Mouse (Mus musculus) kidney, adult 2 months (tissue): ENCODE data around the gene Dlg2. TPM values are rescaled to one million over a fixed set of nuclear protein-coding genes. Genes with fewer than 3 reads are reported as not detected.

ENCODE experiments used
- DNase-seq: peaks from one replicate; pipeline ENCODE4 v3.0.0; 2021
- H3K27ac ChIP-seq: fragments of 200-500 bp; 2 replicates; pipeline ENCODE4 v1.5.1; 2012; ENCODE audit warnings: low read depth, low read length, control low read depth, inconsistent platforms; ENCODE audit not compliant: insufficient read depth
- H3K27me3 ChIP-seq: fragments of 200-500 bp; replicated peaks from 2 replicates; pipeline ENCODE4 v1.6.1; 2012; ENCODE audit warnings: mild to moderate bottlenecking, moderate library complexity, low read length, inconsistent platforms; ENCODE audit not compliant: control insufficient read depth, insufficient read depth
- H3K36me3 ChIP-seq: fragments of 200-500 bp; 2 replicates; pipeline ENCODE4 v1.6.1; 2012; ENCODE audit warnings: mild to moderate bottlenecking, moderate library complexity, low read length, inconsistent platforms; ENCODE audit not compliant: control insufficient read depth, insufficient read depth
- H3K4me1 ChIP-seq: fragments of 200-500 bp; 2 replicates; pipeline ENCODE4 v1.6.1; 2011; ENCODE audit warnings: low read length; ENCODE audit not compliant: control insufficient read depth, insufficient read depth
- H3K4me3 ChIP-seq: fragments of 200-500 bp; 2 replicates; pipeline ENCODE4 v1.5.1; 2011; ENCODE audit warnings: mild to moderate bottlenecking, low read depth, low read length, control low read depth; ENCODE audit not compliant: insufficient read depth
- CTCF ChIP-seq: fragments of 200-500 bp; conservative IDR thresholded peaks from 2 replicates; pipeline ENCODE4 v1.5.1; 2011; ENCODE audit warnings: low read depth, mild to moderate bottlenecking, control low read depth, low read length, moderate library complexity, mixed read lengths; ENCODE audit not compliant: insufficient read depth, insufficient read length
- POLR2A ChIP-seq: fragments of 200-500 bp; IDR thresholded peaks from one replicate; pipeline ENCODE4 v1.6.1; 2011; ENCODE audit warnings: low read depth, low read length, control low read depth
- WGBS: fragments of 180-500 bp; shearing (Covaris S2); methylation state at CpG from one replicate; pipeline ENCODE4 v1.1.7; 2018; 5-methylcytosine and 5-hydroxymethylcytosine counted together
- polyA plus RNA-seq: library from polyadenylated mRNA; depleted of rRNA; stranded (reverse); fragments of >200 nt; gene quantifications from 2 replicates; pipeline ENCODE4 v1.2.3, GENCODE M21; 2012

Dlg2 gene
- polyA plus RNA-seq, 1 experiment: 2.1 TPM

DNA sequence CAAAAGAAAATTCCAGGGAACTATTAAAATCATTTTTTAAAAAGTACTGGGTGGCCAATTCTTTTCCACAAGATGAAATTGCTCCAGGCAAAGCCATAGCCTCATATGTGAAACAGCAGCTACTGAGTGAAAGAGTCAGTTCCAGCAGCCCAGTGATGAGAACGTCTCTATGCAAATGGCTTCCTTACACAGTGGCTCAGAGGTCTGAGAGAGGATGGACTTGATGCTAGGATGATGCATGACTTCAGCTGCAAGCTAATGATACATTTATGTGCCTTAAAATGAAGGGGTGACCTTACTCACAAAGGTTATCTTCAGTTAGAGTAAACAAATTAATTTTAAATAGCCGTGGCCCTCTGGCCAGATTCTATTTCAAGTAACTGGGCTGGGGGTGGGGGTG, 1420.5 kb downstream of the Dlg2 start:
- H3K4me3 ChIP-seq: no peak overlapping the region
- 22% methylated on average over 2 of the region's 2 CpGs for WGBS
- H3K27me3 ChIP-seq: no peaks in the 10 kb centered on the region
- TF ChIP-seq CTCF (no peak), POLR2A (no peak)
- no peak for DNase-seq
- H3K27ac ChIP-seq: no peak overlapping the region
- no peaks in the 10 kb centered on the region for H3K4me1 ChIP-seq
- H3K36me3 ChIP-seq: no peaks in the 10 kb centered on the region

DNA sequence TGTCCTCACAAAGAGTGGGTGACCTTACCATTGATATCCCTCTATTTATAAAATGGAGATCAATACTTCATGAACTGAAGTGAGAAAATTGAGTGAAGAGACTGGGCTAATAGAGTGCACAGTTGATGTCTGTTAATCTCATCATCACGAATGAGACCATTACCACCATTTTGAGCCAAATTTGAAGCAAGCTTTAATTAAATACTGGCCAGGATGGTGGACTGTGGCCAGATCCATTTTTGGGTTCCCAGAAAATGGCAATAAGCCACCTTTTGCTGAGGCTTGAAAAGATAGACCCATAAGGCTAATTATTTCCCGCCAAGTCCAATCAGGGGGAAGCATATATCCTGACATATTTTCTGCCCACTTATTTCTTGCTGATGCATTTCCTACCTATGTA, 1421.0 kb downstream of the Dlg2 start:
- no peaks in the 10 kb centered on the region for H3K4me1 ChIP-seq
- WGBS: 81% methylated on average over 2 of the region's 2 CpGs
- H3K27ac ChIP-seq: no peak overlapping the region

DNA sequence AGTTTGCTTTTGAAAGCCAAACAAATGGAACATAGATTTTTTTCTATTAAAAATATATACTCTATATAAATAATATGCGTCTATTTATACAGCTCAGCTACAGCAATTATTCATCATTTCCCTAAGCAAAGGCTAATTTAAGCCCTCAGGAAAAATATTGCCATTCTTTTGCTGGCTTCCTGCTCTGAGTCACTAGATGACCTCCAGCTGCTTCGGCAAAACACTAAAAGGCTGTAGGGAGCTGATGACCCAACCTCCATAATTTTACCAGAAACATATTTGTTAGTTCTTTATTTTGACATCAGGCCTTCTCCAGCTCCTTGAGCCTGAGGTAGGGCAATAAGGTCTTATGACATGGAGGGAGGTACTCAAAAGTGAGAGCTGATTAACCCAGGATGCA, 1426.0 kb downstream of the Dlg2 start:
- no peak for DNase-seq
- no peaks in the 10 kb centered on the region for H3K27me3 ChIP-seq
- TF ChIP-seq CTCF (no peak), POLR2A (no peak)
- no peak overlapping the region for H3K27ac ChIP-seq
- no peaks in the 10 kb centered on the region for H3K36me3 ChIP-seq
- H3K4me3 ChIP-seq: no peak overlapping the region
- no peaks in the 10 kb centered on the region for H3K4me1 ChIP-seq
- 49% methylated on average over 2 of the region's 2 CpGs for WGBS

More for the DNA sequence above, 1421.0 kb downstream of the Dlg2 start:
- no peak for TF ChIP-seq CTCF
- no peaks in the 10 kb centered on the region for H3K27me3 ChIP-seq
- H3K4me3 ChIP-seq: no peak overlapping the region
- no peaks in the 10 kb centered on the region for H3K36me3 ChIP-seq
- DNase-seq: no peak

DNA sequence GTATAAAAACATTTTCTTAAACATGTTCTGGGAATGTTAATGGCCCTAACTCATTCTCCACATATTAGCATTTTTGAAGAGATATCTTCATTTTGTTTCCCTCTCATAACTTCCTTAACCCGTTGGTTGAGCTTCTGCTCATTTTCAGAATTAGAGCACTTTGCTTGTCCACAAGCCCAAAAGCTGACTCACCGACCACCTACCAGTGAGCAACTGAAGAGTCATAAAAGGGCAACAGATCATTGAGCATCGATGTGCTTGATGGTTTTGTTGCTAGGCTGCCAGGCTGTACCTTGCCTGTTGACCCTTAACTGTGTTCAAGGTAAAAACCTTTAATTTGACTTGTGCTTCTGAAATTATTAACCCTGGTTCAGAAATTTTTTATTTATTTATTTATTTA, 1440.3 kb downstream of the Dlg2 start:
- Histone ChIP-seq H3K27me3 (no peaks in the 10 kb centered on the region), H3K4me1 (no peaks in the 10 kb centered on the region), H3K4me3 (no peak overlapping the region), H3K36me3 (no peaks in the 10 kb centered on the region), H3K27ac (no peak overlapping the region)
- DNase-seq: no peak
- WGBS: 39% methylated on average over 3 of the region's 3 CpGs
- TF ChIP-seq CTCF: no peak
- TF ChIP-seq POLR2A: no peak

DNA sequence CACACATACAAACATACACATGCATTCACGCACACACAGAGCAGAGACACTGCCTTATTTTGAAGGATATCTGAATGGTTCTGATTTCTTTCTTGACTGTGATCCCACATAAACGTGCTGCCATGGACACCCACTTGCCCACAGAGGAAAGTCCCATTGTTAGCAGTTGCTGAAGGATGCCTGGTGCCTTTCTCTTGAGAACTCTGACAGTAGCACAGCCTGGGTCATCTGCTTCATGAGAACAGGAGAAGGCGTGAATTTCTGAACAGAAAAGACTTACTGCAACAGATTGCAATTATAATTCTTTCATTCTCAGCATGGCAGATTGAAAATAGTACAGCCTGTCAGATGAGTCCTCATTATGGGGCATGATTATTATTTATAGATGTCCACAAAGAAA, 1442.6 kb downstream of the Dlg2 start:
- no peak for DNase-seq
- no peaks in the 10 kb centered on the region for H3K27me3 ChIP-seq
- H3K4me1 ChIP-seq: no peaks in the 10 kb centered on the region
- WGBS: 87% methylated on average over 3 of the region's 3 CpGs
- H3K27ac ChIP-seq: no peak overlapping the region
- H3K4me3 ChIP-seq: no peak overlapping the region
- H3K36me3 ChIP-seq: no peaks in the 10 kb centered on the region
- no peak for TF ChIP-seq CTCF
- TF ChIP-seq POLR2A: no peak

DNA sequence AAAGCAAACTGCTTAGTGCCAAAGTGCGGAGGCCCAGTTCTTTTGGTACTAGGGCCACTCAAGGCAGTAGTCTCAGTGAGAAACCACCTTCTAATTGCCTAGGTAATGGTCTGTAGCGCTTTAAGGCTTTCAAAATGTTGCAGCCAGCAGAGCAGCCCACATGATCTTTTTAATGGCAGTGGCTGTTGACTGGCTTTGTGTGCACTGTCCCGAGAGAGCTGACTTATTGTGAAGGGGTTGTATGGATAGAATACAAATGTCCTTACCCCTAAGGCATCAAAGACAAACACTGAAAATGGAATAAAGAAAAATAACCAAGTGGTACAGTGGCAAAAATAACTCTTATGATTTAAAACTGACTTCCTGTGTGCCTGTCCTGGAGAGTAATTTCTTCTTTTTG, 1443.3 kb downstream of the Dlg2 start:
- Histone ChIP-seq H3K27me3 (no peaks in the 10 kb centered on the region), H3K36me3 (no peaks in the 10 kb centered on the region), H3K27ac (no peak overlapping the region)

DNA sequence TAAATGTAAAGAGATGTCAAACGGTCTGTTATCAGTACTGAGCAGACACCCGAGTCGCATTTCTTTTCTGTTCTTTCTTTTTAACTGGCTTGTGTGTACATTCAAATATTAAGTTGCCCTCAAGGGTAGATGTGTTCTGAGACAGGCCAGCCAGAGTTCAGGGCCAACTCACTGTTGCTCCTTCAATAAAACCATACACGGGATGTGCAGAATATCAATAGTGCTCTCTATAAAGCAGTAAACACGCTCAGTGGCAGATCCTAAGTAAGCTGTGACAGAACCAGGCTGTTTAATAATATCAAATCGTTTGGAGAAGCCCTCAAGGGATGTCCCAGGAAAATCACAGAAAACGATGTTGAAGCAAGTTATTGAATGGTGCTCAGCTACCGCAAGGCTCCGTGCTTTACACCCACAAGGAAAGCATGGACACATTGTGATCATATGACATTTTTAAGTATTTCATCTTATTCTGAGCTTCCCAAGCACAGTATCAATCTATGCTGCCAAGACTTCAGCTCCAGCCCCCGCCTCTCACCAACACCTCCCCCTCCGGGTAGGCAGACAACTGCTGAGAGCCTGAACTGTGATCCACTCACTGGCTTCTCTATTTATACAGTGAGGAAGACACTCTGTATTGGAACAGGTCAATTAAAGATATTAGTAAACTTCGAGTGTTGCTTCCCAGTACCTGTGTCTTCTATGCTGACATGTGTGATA, 1458.6 kb downstream of the Dlg2 start:
- no peaks in the 10 kb centered on the region for H3K4me1 ChIP-seq
- H3K4me3 ChIP-seq: no peak overlapping the region
- no peak overlapping the region for H3K27ac ChIP-seq
- H3K27me3 ChIP-seq: no peaks in the 10 kb centered on the region
- DNase-seq: no peak
- no peak for TF ChIP-seq CTCF
- no peak for TF ChIP-seq POLR2A
- 75% methylated on average over 12 of the region's 12 CpGs for WGBS
- H3K36me3 ChIP-seq: no peaks in the 10 kb centered on the region

More for the DNA sequence above, 1443.3 kb downstream of the Dlg2 start:
- Histone ChIP-seq H3K4me3 (no peak overlapping the region), H3K4me1 (no peaks in the 10 kb centered on the region)
- DNase-seq: no peak
- 71% methylated on average over 3 of the region's 3 CpGs for WGBS
- no peak for TF ChIP-seq CTCF
- TF ChIP-seq POLR2A: no peak
